Mouse (Mus musculus) CH12.LX (cell line): ENCODE measurements around the gene Zfp1. TPM values are rescaled to one million over a fixed set of nuclear protein-coding genes. Genes with fewer than 3 reads are reported as not detected.

Experiments used
- DNase-seq: peaks from one replicate; pipeline ENCODE4 v3.0.0-alpha.2; 2013; ENCODE audit errors: extremely low read depth
- H3K27ac ChIP-seq: 2 replicates; pipeline ENCODE4 v1.5.1; 2012; ENCODE audit warnings: low read depth, mild to moderate bottlenecking, control low read depth, moderate library complexity; ENCODE audit not compliant: insufficient read depth
- H3K27me3 ChIP-seq: replicated peaks from 2 replicates; pipeline ENCODE3; 2012; ENCODE audit warnings: inconsistent platforms
- H3K36me3 ChIP-seq, 2 experiments: replicated peaks in 1 of 2; 2 replicates each; pipeline versions ENCODE3 to v1.6.1; 2012; ENCODE audit warnings: inconsistent platforms in 1 of 2, low read length in 1 of 2, mild to moderate bottlenecking in 1 of 2, mixed read lengths in 1 of 2, moderate library complexity in 1 of 2; ENCODE audit not compliant: control insufficient read depth in 1 of 2, insufficient read depth in 1 of 2
- H3K4me1 ChIP-seq, 2 experiments: 2 replicates each; pipeline ENCODE4 v1.6.1; 2012; ENCODE audit warnings: inconsistent platforms in 1 of 2, moderate library complexity in 1 of 2; ENCODE audit not compliant: insufficient read depth in 2 of 2, control insufficient read depth in 1 of 2
- H3K4me2 ChIP-seq: 2 replicates; pipeline ENCODE4 v1.6.1; 2012; ENCODE audit warnings: low read depth, mild to moderate bottlenecking, control low read depth; ENCODE audit not compliant: poor library complexity, insufficient read depth, severe bottlenecking
- H3K4me3 ChIP-seq, 3 experiments: fragments of 150-350 bp in 1 of 3; sonication (generic) in 1 of 3; replicated peaks in 1 of 3; 2 replicates each; pipeline versions ENCODE3 to v1.5.1; 2011 to 2012; ENCODE audit warnings: low read depth in 2 of 3, low read length in 2 of 3, mild to moderate bottlenecking in 2 of 3, moderate library complexity in 2 of 3, control low read depth in 1 of 3, improper control_type of control experiment in 1 of 3, inconsistent platforms in 1 of 3, mixed read lengths in 1 of 3; ENCODE audit not compliant: poor library complexity in 1 of 3
- H3K79me2 ChIP-seq: replicated peaks from 2 replicates; pipeline ENCODE4 v1.6.1; 2012; ENCODE audit warnings: mild to moderate bottlenecking, moderate library complexity; ENCODE audit not compliant: control insufficient read depth, poor library complexity, insufficient read depth, severe bottlenecking; ENCODE audit errors: extremely low read depth
- H3K9ac ChIP-seq: 2 replicates; pipeline ENCODE4 v1.6.1; 2012; ENCODE audit warnings: low read depth, mild to moderate bottlenecking, control low read depth, moderate library complexity; ENCODE audit not compliant: insufficient read depth
- H3K9me3 ChIP-seq: replicated peaks from 2 replicates; pipeline ENCODE3; 2012; ENCODE audit warnings: low read length, inconsistent platforms, mixed read lengths
- BHLHE40 ChIP-seq: IDR thresholded peaks from 2 replicates; pipeline ENCODE4 v1.6.1; 2011; ENCODE audit warnings: mild to moderate bottlenecking, low read depth, low read length, improper control_type of control experiment
- CHD2 ChIP-seq: IDR thresholded peaks from 2 replicates; pipeline ENCODE4 v1.6.1; 2011; ENCODE audit warnings: low read length, improper control_type of control experiment
- CTCF ChIP-seq, 2 experiments: IDR thresholded peaks in 1 of 2; conservative IDR thresholded peaks in 1 of 2; 2 replicates each; pipeline ENCODE4 v1.5.1; 2011 to 2012; ENCODE audit warnings: low read depth in 2 of 2, low read length in 2 of 2, improper control_type of control experiment in 1 of 2, inconsistent platforms in 1 of 2, mild to moderate bottlenecking in 1 of 2, moderate library complexity in 1 of 2
- E2F4 ChIP-seq: IDR thresholded peaks from 2 replicates; pipeline ENCODE4 v1.6.1; 2011; ENCODE audit warnings: low read depth, low read length, improper control_type of control experiment; ENCODE audit not compliant: insufficient replicate concordance
- EP300 ChIP-seq: IDR thresholded peaks from 2 replicates; pipeline ENCODE4 v1.6.1; 2011; ENCODE audit warnings: low read length, improper control_type of control experiment
- ETS1 ChIP-seq: conservative IDR thresholded peaks from 2 replicates; pipeline ENCODE4 v1.6.1; 2012; ENCODE audit warnings: low read depth, mild to moderate bottlenecking, inconsistent platforms, low read length, improper control_type of control experiment, moderate library complexity
- IRF4 ChIP-seq: IDR thresholded peaks from 2 replicates; pipeline ENCODE4 v1.6.1; 2014; ENCODE audit warnings: low read depth, mild to moderate bottlenecking, inconsistent platforms, low read length, improper control_type of control experiment
- JUND ChIP-seq: conservative IDR thresholded peaks from 2 replicates; pipeline ENCODE4 v1.6.1; 2011; ENCODE audit warnings: low read depth, low read length, improper control_type of control experiment
- KAT2A ChIP-seq: IDR thresholded peaks from 2 replicates; pipeline ENCODE4 v1.6.1; 2012; ENCODE audit warnings: low read length, improper control_type of control experiment, inconsistent platforms; ENCODE audit not compliant: insufficient replicate concordance
- MAX ChIP-seq: IDR thresholded peaks from 2 replicates; pipeline ENCODE4 v1.6.1; 2011; ENCODE audit warnings: low read length, improper control_type of control experiment
- MAZ ChIP-seq: IDR thresholded peaks from 2 replicates; pipeline ENCODE4 v1.6.1; 2012; ENCODE audit warnings: low read depth, mild to moderate bottlenecking, inconsistent platforms, low read length, improper control_type of control experiment, moderate library complexity
- MYC ChIP-seq: IDR thresholded peaks from 2 replicates; pipeline ENCODE4 v1.6.1; 2011; ENCODE audit warnings: low read depth, mild to moderate bottlenecking, improper control_type of control experiment, low read length
- NELFE ChIP-seq: IDR thresholded peaks from 2 replicates; pipeline ENCODE4 v1.6.1; 2011; ENCODE audit warnings: low read depth, low read length, improper control_type of control experiment
- NRF1 ChIP-seq: IDR thresholded peaks from 2 replicates; pipeline ENCODE4 v1.6.1; 2014; ENCODE audit warnings: low read depth, mild to moderate bottlenecking, inconsistent platforms, low read length, improper control_type of control experiment, moderate library complexity
- PAX5 ChIP-seq: IDR thresholded peaks from 2 replicates; pipeline ENCODE4 v1.6.1; 2012; ENCODE audit warnings: low read length, inconsistent platforms, mixed read lengths
- RCOR1 ChIP-seq: conservative IDR thresholded peaks from 2 replicates; pipeline ENCODE4 v1.6.1; 2012; ENCODE audit warnings: low read depth, mild to moderate bottlenecking, inconsistent platforms, low read length, improper control_type of control experiment
- SIN3A ChIP-seq: IDR thresholded peaks from 2 replicates; pipeline ENCODE4 v1.6.1; 2012; ENCODE audit warnings: low read length, improper control_type of control experiment, inconsistent platforms
- SMC3 ChIP-seq: IDR thresholded peaks from 2 replicates; pipeline ENCODE4 v1.6.1; 2011; ENCODE audit warnings: low read depth, low read length, improper control_type of control experiment
- TBP ChIP-seq: conservative IDR thresholded peaks from 2 replicates; pipeline ENCODE4 v1.6.1; 2011; ENCODE audit warnings: low read depth, low read length, improper control_type of control experiment
- TCF12 ChIP-seq: IDR thresholded peaks from 2 replicates; pipeline ENCODE4 v1.6.1; 2014; ENCODE audit warnings: low read depth, mild to moderate bottlenecking, inconsistent platforms, low read length, improper control_type of control experiment
- USF1 ChIP-seq: IDR thresholded peaks from 2 replicates; pipeline ENCODE4 v1.6.1; 2014; ENCODE audit warnings: low read depth, mild to moderate bottlenecking, inconsistent platforms, low read length, improper control_type of control experiment
- ZKSCAN1 ChIP-seq: IDR thresholded peaks from 2 replicates; pipeline ENCODE4 v1.6.1; 2012; ENCODE audit warnings: low read depth, inconsistent platforms, low read length, improper control_type of control experiment, borderline replicate concordance
- ZMIZ1 ChIP-seq: IDR thresholded peaks from 2 replicates; pipeline ENCODE4 v1.6.1; 2012; ENCODE audit warnings: low read depth, mild to moderate bottlenecking, inconsistent platforms, low read length, improper control_type of control experiment
- dilution Hi-C: fragments of 300-500 bp; cut with MboI; formaldehyde crosslinking; loops from 2 replicates; pipeline ENCODE4 v1.14.3; 2020; ENCODE audit warnings: low sequenced_read_pairs; ENCODE audit not compliant: extremely low pct_unique_long_range_greater_than_20kb, extremely low pct_ligation_motif_present
- in situ Hi-C: fragments of 300-500 bp; cut with MboI; formaldehyde crosslinking; loops from 3 replicates; pipeline ENCODE4 v1.14.3; 2019; ENCODE audit warnings: low sequenced_read_pairs, low pct_ligation_motif_present, low pct_unique_long_range_greater_than_20kb, mixed read lengths
- polyA plus RNA-seq: library from polyadenylated mRNA; unstranded; fragments of >175 nt; gene quantifications from 2 replicates; pipeline ENCODE4 v1.2.1, GENCODE M21; 2012; ENCODE audit warnings: low read depth; ENCODE audit not compliant: insufficient read length
- total RNA-seq, 2 experiments: library from RNA; depleted of rRNA; stranded (reverse); fragments of 300-350 nt in 1 of 2; fragments of >200 nt in 1 of 2; gene quantifications; 2 replicates each; pipeline ENCODE4 v1.2.3; 2012 to 2014

The Zfp1 gene
- total and polyA plus RNA-seq, 3 experiments = 9.2 to 16.7 (median 14.5) TPM

DNA sequence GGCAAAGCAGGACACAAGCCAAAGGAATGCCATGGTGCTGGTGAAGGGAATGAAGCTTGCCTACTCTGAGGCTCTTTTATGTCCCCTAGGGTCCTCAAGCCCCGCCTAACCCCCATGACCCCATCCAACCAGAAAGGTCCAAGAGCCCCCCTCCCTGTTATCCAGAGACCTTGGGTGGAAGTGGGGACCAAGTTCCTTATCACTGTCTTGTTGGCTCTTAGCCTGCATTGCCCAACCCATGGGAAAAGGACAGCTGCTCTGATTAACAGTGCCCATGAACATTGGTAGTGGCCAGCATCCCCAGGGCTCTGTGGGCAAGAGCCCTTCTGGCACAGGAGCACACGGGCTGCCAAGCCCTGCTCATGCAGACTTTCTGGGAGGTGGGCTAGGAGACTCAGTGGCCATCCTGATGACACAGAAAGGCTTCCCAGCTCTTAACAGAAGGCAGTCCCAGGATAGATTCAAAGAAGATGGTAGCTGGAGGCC lies 47.8 kb downstream of the Zfp1 start, which contains the start of gene Ctrb1:
Gene Ctrb1, minus strand, starts transcription at position 51 of the 486 bp plus-strand sequence.
- no peak within 1 kb of the TSS for H3K27ac ChIP-seq
- H3K9ac ChIP-seq = no peak within 1 kb of the TSS
- peaks cover 30% of the 10 kb centered on the region for H3K27me3 ChIP-seq
- peaks cover 11% of the 10 kb centered on the region for H3K9me3 ChIP-seq
- dilution Hi-C loops = no loop called here
- H3K79me2 ChIP-seq = no peaks in the 10 kb centered on the region
- no peak within 1 kb of the TSS for H3K4me3 ChIP-seq
- no peak within 1 kb of the TSS for H3K4me2 ChIP-seq
- no peak for DNase-seq
- in situ Hi-C loops = no loop called here
- H3K36me3 ChIP-seq = no peaks in the 10 kb centered on the region
- no peaks in the 10 kb centered on the region for H3K4me1 ChIP-seq
- no peak for TF ChIP-seq CHD2
- no peak for TF ChIP-seq MYC
- no peak for TF ChIP-seq SMC3
- TF ChIP-seq RCOR1 = no peak
- TF ChIP-seq ZKSCAN1 = no peak
- no peak for TF ChIP-seq IRF4
- TF ChIP-seq JUND = no peak

DNA sequence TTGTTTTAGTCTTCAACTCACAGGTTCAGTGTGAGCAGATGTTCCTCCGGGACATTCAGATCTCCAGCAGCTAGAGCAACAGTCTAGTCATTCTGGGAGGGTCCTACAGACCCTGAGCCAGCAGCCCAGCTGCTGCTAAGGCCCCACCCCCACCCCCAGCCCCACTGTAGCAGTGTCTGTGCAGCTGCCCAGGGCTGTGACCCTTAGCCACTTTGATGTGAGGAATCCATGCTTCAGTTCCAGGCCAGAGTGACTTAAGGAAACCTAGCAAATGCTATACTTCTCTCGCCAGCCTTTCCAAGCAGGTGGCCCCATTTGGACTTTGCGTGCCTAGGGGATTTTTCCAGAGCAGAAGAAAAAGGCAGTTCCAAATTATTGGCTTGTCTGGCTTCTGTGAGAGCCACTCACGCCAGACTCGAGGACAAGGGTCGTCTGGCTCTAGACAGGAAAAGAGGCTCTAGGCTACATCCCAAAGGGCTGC lies 50.1 kb downstream of the Zfp1 start:
- no peak overlapping the region for H3K9ac ChIP-seq
- no peak for DNase-seq
- TF ChIP-seq EP300 = no peak
- TF ChIP-seq USF1 = no peak
- TF ChIP-seq BHLHE40 = no peak
- no peak for TF ChIP-seq MAX
- TF ChIP-seq PAX5 = no peak
- TF ChIP-seq JUND = no peak
- TF ChIP-seq E2F4 = no peak
- no peak for TF ChIP-seq MYC
- no peak for TF ChIP-seq NRF1
- no peak for TF ChIP-seq TBP
- TF ChIP-seq TCF12 = no peak
- TF ChIP-seq KAT2A = no peak
- no peak for TF ChIP-seq ZKSCAN1
- TF ChIP-seq ETS1 = no peak
- no peak for TF ChIP-seq ZMIZ1
- TF ChIP-seq CTCF (conservative IDR thresholded peaks at IDR 0.05 in 1 of 2, IDR thresholded peaks at IDR 0.05 in 1 of 2; ENCODE audit: low read depth in 2 of 2, low read length in 2 of 2) = no peak
- TF ChIP-seq MAZ = no peak
- no peak for TF ChIP-seq SMC3
- no peak for TF ChIP-seq SIN3A
- no peak for TF ChIP-seq NELFE
- TF ChIP-seq, all 38 proteins: peak for 0
- H3K27me3 ChIP-seq = peaks cover 24% of the 10 kb centered on the region
- no peak overlapping the region for H3K4me2 ChIP-seq
- in situ Hi-C loops (no loop called here), dilution Hi-C loops (no loop called here)
- no peaks in the 10 kb centered on the region for H3K36me3 ChIP-seq
- no peak overlapping the region for H3K4me3 ChIP-seq
- H3K79me2 ChIP-seq = no peaks in the 10 kb centered on the region
- no peaks in the 10 kb centered on the region for H3K4me1 ChIP-seq
- H3K27ac ChIP-seq = no peak overlapping the region
- peaks cover 11% of the 10 kb centered on the region for H3K9me3 ChIP-seq
